Mouse (Mus musculus) lung, adult 2 months (tissue): ENCODE data around the gene Pigb.

ENCODE experiments used
- CTCF ChIP-seq: fragments of 200-500 bp; IDR thresholded peaks from 2 replicates; pipeline ENCODE4 v1.5.1; 2011; ENCODE audit warnings: mild to moderate bottlenecking, low read length, control low read depth; ENCODE audit not compliant: insufficient read depth
- POLR2A ChIP-seq: fragments of 200-500 bp; IDR thresholded peaks from 2 replicates; pipeline ENCODE4 v1.6.1; 2011; ENCODE audit warnings: low read depth, mild to moderate bottlenecking, control low read depth, low read length, borderline replicate concordance; ENCODE audit errors: extremely low read depth

DNA sequence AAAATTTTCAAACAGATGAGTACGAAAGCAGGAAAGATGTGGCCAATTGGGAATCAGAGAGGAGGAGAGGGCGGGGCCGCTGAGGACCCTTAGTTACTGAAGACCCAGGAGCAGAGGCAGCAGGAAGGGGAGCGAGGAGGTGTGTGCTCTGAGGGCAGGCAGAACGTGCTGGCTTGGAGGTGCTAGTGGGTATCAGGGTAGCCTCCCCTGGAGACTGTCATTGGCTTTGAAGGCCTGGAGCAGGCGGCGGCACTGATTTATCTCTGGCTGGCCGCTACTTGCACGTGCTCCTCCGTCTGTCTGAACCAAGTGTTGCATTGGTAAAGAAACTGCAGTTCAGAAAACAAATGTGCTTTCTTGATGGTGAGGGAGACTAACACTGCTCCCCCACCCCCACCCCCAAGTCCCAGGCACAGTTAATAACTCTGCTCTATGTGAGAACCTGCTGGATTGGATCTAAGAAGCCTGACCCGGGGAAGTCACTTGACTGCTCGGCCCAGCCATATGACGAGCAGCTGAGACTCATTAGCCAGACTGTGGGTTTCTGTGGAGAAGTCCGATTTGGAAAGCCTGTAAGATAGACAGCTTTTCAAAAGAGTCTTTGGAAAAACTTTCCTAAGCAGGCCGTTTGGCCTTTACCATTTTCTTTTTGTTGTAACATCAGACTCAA, 23.6 kb upstream of the Pigb start:
- TF ChIP-seq POLR2A (no peak), CTCF (no peak)
